In the genomic region with DNA sequence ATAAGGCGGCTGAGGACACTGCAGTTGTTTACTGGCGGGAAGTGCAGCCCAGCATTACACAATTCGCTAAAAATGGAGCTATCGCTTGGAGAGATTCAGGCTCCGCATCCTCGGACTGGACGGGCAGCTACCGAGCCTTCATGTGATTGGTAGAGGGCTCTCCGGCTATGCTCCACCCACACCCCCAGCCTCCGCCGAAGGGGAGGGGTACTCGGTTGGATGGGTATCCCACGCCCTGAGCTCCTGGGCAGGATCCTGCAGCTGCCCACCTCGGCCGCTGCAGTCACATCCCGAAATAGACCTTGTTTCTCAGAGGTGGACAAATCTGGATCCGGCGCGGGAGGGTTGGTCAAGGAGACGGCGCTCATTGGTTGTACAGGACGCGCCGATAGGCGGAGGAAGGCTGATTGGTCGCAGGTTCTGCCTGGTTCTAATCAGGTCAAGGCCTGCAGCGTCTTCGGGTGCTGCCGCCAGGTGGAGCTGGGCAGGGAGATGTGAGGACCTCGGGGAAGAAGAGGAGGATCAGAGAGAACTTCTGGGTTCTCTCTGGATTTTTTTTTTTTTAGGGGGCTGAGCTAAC, we compare ENCODE assay signal across 8 mouse cellular contexts. TPM values are rescaled to one million over a fixed set of nuclear protein-coding genes. Genes with fewer than 3 reads are reported as not detected.
DNase-seq lines count a peak whose midpoint lies in the region; ATAC-seq and TF ChIP-seq lines count a peak whose summit lies in the region.

No protein-coding gene starts in this region.

- intact Hi-C loops in gastrocnemius, adult 2 months (cut with DNase I) = loop anchor here (1.0 to 10.0 kb wide), 2 partner anchors 115 to 294 kb away; partner anchors contain the start of gene Zfp641

- peaks cover 55% of the 10 kb centered on the region for H3K27me3 ChIP-seq in megakaryocyte, embryonic 14.5 days (replicated peaks)

- H3K4me1 ChIP-seq in megakaryocyte, embryonic 14.5 days = peaks cover 29% of the 10 kb centered on the region

- peak; percentile 98 for ATAC-seq in common myeloid progenitor, adult 5-6 weeks (replicated peaks; ENCODE audit: low read depth, poor library complexity, severe bottlenecking)

- H3K4me3 ChIP-seq in gastrocnemius, adult 2 months = peak overlapping the region; percentile 74
- H3K4me3 ChIP-seq in megakaryocyte, embryonic 14.5 days (replicated peaks) = peak overlapping the region; percentile 90

- no peaks in the 10 kb centered on the region for H3K9me3 ChIP-seq in megakaryocyte, embryonic 14.5 days

- H3K27ac ChIP-seq in gastrocnemius, adult 2 months = peak overlapping the region; percentile 97

- DNase-seq in ZHBTc4 (ENCODE audit: low read depth, low spot score) = peak; percentile 95
- DNase-seq in gastrocnemius, adult 2 months = peak; percentile 97
- peak; percentile 72 for DNase-seq in hindlimb bud, embryonic 11.5 days (ENCODE audit: extremely low spot score, low read depth, low spot score)
- DNase-seq in left cerebral cortex, adult 8-10 months (ENCODE audit: low spot score in 2 of 2) = peak; percentile 84 to 96
- peak; percentile 93 to 95 for DNase-seq in right cerebral cortex, postnatal 10 days (ENCODE audit: low spot score in 2 of 2)
- DNase-seq in urinary bladder, postnatal 25 days (ENCODE audit: low spot score) = peak; percentile 85

- TF ChIP-seq CTCF in gastrocnemius, adult 2 months (IDR thresholded peaks at IDR 0.05) = peak; percentile 91

- no peaks in the 10 kb centered on the region for H3K36me3 ChIP-seq in megakaryocyte, embryonic 14.5 days (replicated peaks; ENCODE audit: low read length)

RNA-seq across cellular contexts. Expression of gene Olfr288, which starts 14.1 kb away (rescaled TPM):
- not detected in 2 replicates for total RNA-seq in common myeloid progenitor, adult 5-6 weeks (2017)
- not detected for total RNA-seq in gastrocnemius, adult 2 months (2021)
- under 1 TPM in 1 of 4 experiments, not detected in 3; 0.37 TPM for total RNA-seq in left cerebral cortex, adult 8-10 months (2022)
- not detected in 2 replicates for polyA plus RNA-seq in megakaryocyte, embryonic 14.5 days (2012; ENCODE audit: insufficient read depth, low replicate concordance)

RNA-seq across cellular contexts. Expression of gene Ccdc184, which starts 14.3 kb away (rescaled TPM):
- not detected in 2 replicates for total RNA-seq in common myeloid progenitor, adult 5-6 weeks (2017)
- not detected for total RNA-seq in gastrocnemius, adult 2 months (2021)
- total RNA-seq in left cerebral cortex, adult 8-10 months (2022) = 10 to 100 TPM; 16.5 to 18.5 (median 18.2) TPM
- polyA plus RNA-seq in megakaryocyte, embryonic 14.5 days (2012; ENCODE audit: insufficient read depth, low replicate concordance) = 1.3 TPM in 1 of 2 replicates, not detected in the other

RNA-seq across cellular contexts. Expression of gene Asb8, which starts 15.8 kb away (rescaled TPM):
- 17.7 and 21.9 TPM in 2 replicates for total RNA-seq in common myeloid progenitor, adult 5-6 weeks (2017)
- total RNA-seq in gastrocnemius, adult 2 months (2021) = 100 to 1,000 TPM in 1 of 2 experiments, 10 to 100 TPM in 1; 97.8 to 124 TPM
- 10 to 100 TPM; 50.8 to 53.6 (median 51.9) TPM for total RNA-seq in left cerebral cortex, adult 8-10 months (2022)
- 2.8 and 4.3 TPM in 2 replicates for polyA plus RNA-seq in megakaryocyte, embryonic 14.5 days (2012; ENCODE audit: insufficient read depth, low replicate concordance)

RNA-seq across cellular contexts. Expression of gene Gm44579, which starts 39.6 kb away (rescaled TPM):
- not detected in 2 replicates for total RNA-seq in common myeloid progenitor, adult 5-6 weeks (2017)
- total RNA-seq in gastrocnemius, adult 2 months (2021) = not detected
- under 1 TPM in 2 of 4 experiments, not detected in 2; 0.17 to 0.35 TPM for total RNA-seq in left cerebral cortex, adult 8-10 months (2022)
- polyA plus RNA-seq in megakaryocyte, embryonic 14.5 days (2012; ENCODE audit: insufficient read depth, low replicate concordance) = not detected in 2 replicates

RNA-seq across cellular contexts. Expression of gene Olfr287, which starts 39.6 kb away (rescaled TPM):
- not detected in 2 replicates for total RNA-seq in common myeloid progenitor, adult 5-6 weeks (2017)
- total RNA-seq in gastrocnemius, adult 2 months (2021) = not detected
- total RNA-seq in left cerebral cortex, adult 8-10 months (2022) = 1 to 10 TPM; 4.2 to 4.9 (median 4.5) TPM
- polyA plus RNA-seq in megakaryocyte, embryonic 14.5 days (2012; ENCODE audit: insufficient read depth, low replicate concordance) = not detected in 2 replicates

Comparison
In these comparisons a context has a peak if more than half of its experiments do, and no peak if none do; other contexts are left out.
1. Peak in every context shown above with its lines: DNase-seq, ATAC-seq, H3K4me3 ChIP-seq and H3K27ac ChIP-seq.
2. RNA of gene Ccdc184, which starts 14.3 kb away (total RNA-seq): 16.5 to 18.5 TPM in left cerebral cortex, adult 8-10 months; not detected in gastrocnemius, adult 2 months and not detected in common myeloid progenitor, adult 5-6 weeks; every median in the first group is over 10 times any median in the second.